Mouse (Mus musculus) testis, adult 2 months (tissue): Measurements from ENCODE around the gene Lrrc45.

Experiments
- CTCF ChIP-seq: fragments of 200-500 bp; IDR thresholded peaks from 2 replicates; pipeline ENCODE4 v1.5.1; 2012; ENCODE audit warnings: low read depth, mild to moderate bottlenecking, inconsistent platforms, low read length, moderate library complexity; ENCODE audit not compliant: control insufficient read depth, insufficient read depth, insufficient replicate concordance
- POLR2A ChIP-seq: fragments of 200-500 bp; IDR thresholded peaks from 2 replicates; pipeline ENCODE4 v1.6.1; 2012; ENCODE audit warnings: low read depth, mild to moderate bottlenecking, inconsistent platforms, low read length, moderate library complexity; ENCODE audit not compliant: control insufficient read depth

GRCm38 (mm10) chr11:120747974-120748373, 34.2 kb downstream of the Lrrc45 start:
- TF ChIP-seq CTCF (no peak), POLR2A (no peak)
